Comparison of ENCODE assay signal across 12 mouse cellular contexts in the genomic region with DNA sequence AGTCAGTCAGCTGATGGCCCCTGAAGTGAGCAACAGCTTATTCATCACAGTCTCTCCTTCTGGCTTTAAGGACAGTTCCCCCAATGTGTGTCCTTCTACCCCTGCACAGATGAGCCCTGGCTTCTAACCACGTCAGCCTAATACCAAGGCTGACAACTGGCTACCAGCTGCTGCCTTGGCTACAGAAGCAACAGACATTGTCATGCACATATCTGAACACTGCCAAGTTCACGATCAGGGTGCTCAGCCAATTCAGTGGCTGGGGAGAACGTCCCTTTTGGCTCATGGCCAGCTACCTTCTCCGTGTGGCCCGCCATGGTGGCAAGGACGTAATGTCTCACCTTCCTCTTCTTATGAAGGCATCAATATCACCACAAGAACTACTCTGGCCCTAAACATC.
A peak's percentile ranks its signal among the peaks of the same experiment; 100 is the strongest.
DNase-seq lines count a peak whose midpoint lies in the region; ATAC-seq and TF ChIP-seq lines count a peak whose summit lies in the region.
"Had no signal": no experiment of that assay in that cellular context is flagged by ENCODE, and none has a peak within 500 bp of the region (broad histone marks: within the 10 kb centered on the region; RNA-seq: fewer than 3 reads in every experiment).

No protein-coding gene starts in this region.

- no peaks in the 10 kb centered on the region for H3K9me3 ChIP-seq in midbrain, embryonic 11.5 days (ENCODE audit: control insufficient read depth, low read length)
- H3K9me3 ChIP-seq in midbrain, embryonic 13.5 days, result no peaks in the 10 kb centered on the region
- H3K9me3 ChIP-seq: forebrain, embryonic 15.5 days had no signal

- H3K36me3 ChIP-seq in midbrain, embryonic 11.5 days (ENCODE audit: control insufficient read depth, insufficient read depth, low read length), result no peaks in the 10 kb centered on the region
- H3K36me3 ChIP-seq in midbrain, embryonic 13.5 days, result no peaks in the 10 kb centered on the region
- no peaks in the 10 kb centered on the region for H3K36me3 ChIP-seq in myocyte (ENCODE audit: control insufficient read depth, insufficient read depth)
- H3K36me3 ChIP-seq: forebrain, embryonic 15.5 days had no signal

- ATAC-seq in midbrain, embryonic 11.5 days (ENCODE audit: low FRiP score), result no peak
- no peak for ATAC-seq in midbrain, embryonic 13.5 days
- ATAC-seq: forebrain, embryonic 15.5 days had no signal

- DNase-seq in cerebellum, postnatal 10 days, result peak; percentile 50 to 54
- no peak for DNase-seq in cerebellum, adult 18-20 months
- peak; percentile 31 for DNase-seq in kidney, postnatal 10 days
- DNase-seq in kidney, adult 18-20 months, result no peak
- peak; percentile 0 for DNase-seq in midbrain, embryonic 11.5 days (ENCODE audit: low spot score, missing footprints)
- DNase-seq in neural tube, embryonic 10.5 days (ENCODE audit: extremely low spot score, low spot score), result no peak
- DNase-seq: cerebellum, adult 11-12 months; thymus, postnatal 25 days had no signal

- H3K27me3 ChIP-seq in midbrain, embryonic 11.5 days (ENCODE audit: control insufficient read depth, insufficient read depth, low read length), result no peaks in the 10 kb centered on the region
- no peaks in the 10 kb centered on the region for H3K27me3 ChIP-seq in midbrain, embryonic 13.5 days
- H3K27me3 ChIP-seq in myocyte (ENCODE audit: control insufficient read depth, insufficient read depth, insufficient read length), result no peaks in the 10 kb centered on the region
- H3K27me3 ChIP-seq: forebrain, embryonic 15.5 days had no signal

- H3K4me3 ChIP-seq in midbrain, embryonic 11.5 days (ENCODE audit: low read depth, low read length), result no peak overlapping the region
- H3K4me3 ChIP-seq in midbrain, embryonic 13.5 days (replicated peaks), result no peak overlapping the region
- no peak overlapping the region for H3K4me3 ChIP-seq in myocyte
- H3K4me3 ChIP-seq: erythroblast, embryonic 14.5 days; forebrain, embryonic 15.5 days had no signal

- H3K79me2 ChIP-seq in myocyte (ENCODE audit: control insufficient read depth, insufficient read depth), result no peaks in the 10 kb centered on the region

- H3K27ac ChIP-seq in midbrain, embryonic 11.5 days (ENCODE audit: low read depth, low read length), result no peak overlapping the region
- H3K27ac ChIP-seq in midbrain, embryonic 13.5 days, result no peak overlapping the region
- H3K27ac ChIP-seq: forebrain, embryonic 15.5 days had no signal

- H3K9ac ChIP-seq in midbrain, embryonic 11.5 days (ENCODE audit: low read length), result no peak overlapping the region
- H3K9ac ChIP-seq in midbrain, embryonic 13.5 days (replicated peaks), result no peak overlapping the region
- H3K9ac ChIP-seq: forebrain, embryonic 15.5 days had no signal

- no peak overlapping the region for H3K4me2 ChIP-seq in midbrain, embryonic 11.5 days
- H3K4me2 ChIP-seq in midbrain, embryonic 13.5 days (replicated peaks), result no peak overlapping the region
- H3K4me2 ChIP-seq in myocyte (ENCODE audit: low read depth), result peak overlapping the region; percentile 37
- H3K4me2 ChIP-seq: forebrain, embryonic 15.5 days had no signal

- no peak overlapping the region for H3ac ChIP-seq in myocyte (ENCODE audit: control insufficient read depth, insufficient read length)

- WGBS in midbrain, embryonic 11.5 days, result 86% methylated on average over 6 of the region's 6 CpGs
- 77% methylated on average over 6 of the region's 6 CpGs for WGBS in midbrain, embryonic 13.5 days

- H3K4me1 ChIP-seq in midbrain, embryonic 11.5 days (ENCODE audit: control insufficient read depth, insufficient read depth, low read length), result no peaks in the 10 kb centered on the region
- H3K4me1 ChIP-seq in midbrain, embryonic 13.5 days (replicated peaks), result no peaks in the 10 kb centered on the region
- H3K4me1 ChIP-seq: forebrain, embryonic 15.5 days had no signal

- TF ChIP-seq POLR2A in myocyte (IDR thresholded peaks at IDR 0.05; ENCODE audit: insufficient read length, low read depth), result no peak

TF ChIP-seq in myocyte, 11 proteins besides CTCF, POLR2A, EP300 and RAD21:
- TF ChIP-seq REST (IDR thresholded peaks at IDR 0.05; ENCODE audit: insufficient read depth, insufficient read length), result no peak
- peak; percentile 76 to 91 (median 83) for TF ChIP-seq MYOG (IDR thresholded peaks at IDR 0.05; ENCODE audit: control insufficient read depth in 1 of 3, insufficient read depth in 1 of 3, insufficient read length in 2 of 3, low read depth in 2 of 3)
- no peak for TF ChIP-seq USF1 (IDR thresholded peaks at IDR 0.05; ENCODE audit: low read depth)
- peak; percentile 35 for TF ChIP-seq TCF12 (IDR thresholded peaks at IDR 0.05; ENCODE audit: insufficient read depth, poor library complexity, severe bottlenecking)
- TF ChIP-seq TCF3 (IDR thresholded peaks at IDR 0.05; ENCODE audit: insufficient read length, low read depth), result peak; percentile 48
- no peak for TF ChIP-seq CEBPB (IDR thresholded peaks at IDR 0.05; ENCODE audit: insufficient read depth, poor library complexity, severe bottlenecking)
- TF ChIP-seq SRF (IDR thresholded peaks at IDR 0.05; ENCODE audit: control insufficient read depth, insufficient read length, low read depth), result no peak
- TF ChIP-seq MAX (IDR thresholded peaks at IDR 0.05; ENCODE audit: low read depth), result no peak
- peak in 2 of 3 experiments; percentile 79 to 91 for TF ChIP-seq MYOD1 (IDR thresholded peaks at IDR 0.05; ENCODE audit: control insufficient read depth in 1 of 3, insufficient read length in 2 of 3, low read depth in 2 of 3)
- TF ChIP-seq E2F4 (IDR thresholded peaks at IDR 0.05; ENCODE audit: insufficient read depth), result no peak

Comparison
In these comparisons a context has a peak if more than half of its experiments do, and no peak if none do; other contexts are left out.
1. DNase-seq: peak in cerebellum, postnatal 10 days (2 of 2), kidney, postnatal 10 days (single experiment) and midbrain, embryonic 11.5 days (single experiment); none in cerebellum, adult 18-20 months (0 of 2), kidney, adult 18-20 months (single experiment) and neural tube, embryonic 10.5 days (single experiment).